Mouse (Mus musculus) gastrocnemius, adult 18-20 months (tissue): ENCODE measurements around the gene Fam173a. TPM values are rescaled to one million over a fixed set of nuclear protein-coding genes. Genes with fewer than 3 reads are reported as not detected.
A peak's percentile ranks its signal among the peaks of the same experiment; 100 is the strongest.

Source experiments
- DNase-seq: peaks from one replicate; pipeline ENCODE4 v3.0.0; 2021; ENCODE audit warnings: low spot score
- long read RNA-seq, 2 experiments: library from polyadenylated mRNA; stranded (forward); transcript quantifications; one replicate each; pipeline ENCODE4 v2.0.0; 2021
- total RNA-seq, 2 experiments: library from RNA; stranded (reverse); gene quantifications; 2 replicates each; pipeline ENCODE4 v1.2.3; 2021

Fam173a gene
- 10 to 100 TPM; 42.2 to 46.8 TPM for total RNA-seq
- long read RNA-seq, experiment 1, transcript Fam173a-201 (5 exons, 1,321 nt), result major isoform, 31 of 33 reads
- long read RNA-seq, experiment 1, partial matches to known transcripts, result 0 of 33 reads
- long read RNA-seq, experiment 1, other reads (novel, unspliced or antisense), result 1 of 33 reads
- long read RNA-seq, experiment 2, transcript Fam173a-201 (5 exons, 1,321 nt), result major isoform, 29 of 36 reads
- long read RNA-seq, experiment 2, partial matches to known transcripts, result 4 of 36 reads
- long read RNA-seq, experiment 2, other reads (novel, unspliced or antisense), result 2 of 36 reads

DNA sequence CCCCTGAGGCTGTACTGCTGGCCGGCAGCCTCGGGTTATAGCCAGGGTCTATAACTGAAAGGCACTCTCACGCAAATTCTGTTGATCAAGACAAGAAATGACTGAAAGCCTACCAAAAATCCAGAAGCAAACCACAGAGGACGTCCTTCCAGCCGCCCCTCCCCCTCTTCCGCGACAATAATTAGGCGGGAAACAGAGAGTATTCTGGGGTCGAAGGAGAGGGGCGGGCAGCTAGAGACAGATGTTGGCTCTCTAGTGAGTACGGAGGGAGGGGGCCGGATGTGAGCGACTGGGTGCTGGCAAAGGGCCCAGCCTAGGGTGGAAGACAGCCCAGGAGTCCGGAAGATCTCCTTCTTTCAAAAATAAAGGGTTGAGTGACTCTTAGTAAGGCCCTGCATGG, at the start of gene Fam173a:
Gene Fam173a (minus strand): TSS at position 287 of the 400 bp plus-strand sequence.
- peak; percentile 53 for DNase-seq

DNA sequence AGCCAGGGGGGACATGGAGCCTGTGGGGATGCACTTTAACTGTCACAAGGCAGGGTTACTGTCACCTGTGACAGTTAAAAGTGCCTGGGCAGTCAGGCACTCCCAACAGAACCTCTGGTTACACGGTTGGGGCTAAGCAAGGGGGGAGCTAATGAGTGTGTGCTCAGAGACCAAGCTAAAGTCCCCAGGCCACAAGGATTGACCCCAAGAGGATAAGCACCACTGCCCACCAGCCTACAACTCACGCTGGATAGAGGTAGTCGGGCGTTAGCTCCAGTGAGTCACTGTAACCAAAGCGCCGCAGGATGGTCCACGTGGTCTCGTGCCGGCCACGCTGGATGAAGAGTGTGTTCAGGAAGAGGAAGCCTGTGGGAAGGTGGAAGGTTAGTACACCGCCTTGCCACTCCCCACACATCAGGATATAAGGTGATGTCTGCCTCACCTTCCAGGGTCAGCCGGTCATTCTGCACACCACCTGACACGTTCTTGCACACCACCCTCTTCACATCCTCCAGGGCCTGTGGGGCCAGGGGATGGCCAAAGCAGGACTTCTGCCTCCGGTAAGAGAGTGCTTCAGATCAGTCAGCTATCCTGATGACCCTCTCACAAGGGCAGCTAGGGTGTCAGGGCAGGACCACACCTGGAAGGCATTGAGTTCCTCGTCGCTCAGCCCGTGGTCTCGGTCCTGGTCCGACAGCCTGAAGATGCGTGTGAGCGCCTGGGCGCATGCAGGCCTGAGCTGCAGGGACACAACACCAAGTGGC, 48.6 kb upstream of the Fam173a start, which contains the start of gene Gm20683:
Gene Gm20683 (minus strand): TSS at position 647 of the 764 bp plus-strand sequence.
- DNase-seq, result no peak

GRCm38 (mm10) chr17:25840519-25840918, 47.8 kb upstream of the Fam173a start:
- no peak for DNase-seq

DNA sequence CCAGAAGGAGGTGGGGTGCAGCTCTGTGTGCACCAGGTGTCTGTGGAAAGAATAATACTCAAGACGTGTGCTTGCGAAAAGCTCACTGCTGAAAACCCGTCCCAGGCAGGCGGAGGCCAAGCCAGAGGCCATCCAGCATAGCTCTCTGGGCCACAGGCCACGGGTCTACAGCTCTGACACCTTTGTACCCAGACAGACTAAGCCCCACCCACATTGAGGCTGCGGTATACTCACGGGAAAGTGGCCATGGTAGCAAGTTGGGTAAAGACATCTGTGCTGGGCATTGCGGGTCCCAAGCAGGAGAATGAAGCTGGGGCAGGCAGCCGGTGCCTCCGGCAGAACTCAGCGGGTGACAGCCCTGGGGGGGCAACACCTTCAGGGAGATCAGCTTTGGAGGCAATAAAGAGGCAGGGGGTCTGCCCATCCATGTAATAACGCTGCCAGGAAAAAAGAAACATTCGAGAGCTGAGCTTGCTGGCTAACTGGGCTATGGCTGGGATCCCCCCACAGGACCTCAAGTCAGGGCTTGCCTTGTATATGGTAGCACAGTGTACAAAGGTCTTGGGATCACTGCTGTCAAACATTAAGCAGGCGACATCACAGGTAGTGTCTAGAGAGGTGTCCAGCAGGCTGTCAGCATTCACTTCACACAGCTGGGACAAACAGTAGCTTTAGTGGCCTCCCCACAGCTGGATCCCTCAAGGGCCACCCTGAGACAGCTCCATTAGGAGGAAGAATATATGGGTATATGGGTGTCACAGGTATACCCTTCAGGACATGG, 46.9 kb upstream of the Fam173a start:
- no peak for DNase-seq

- no peak for DNase-seq
These were observed 46.2 kb upstream of the Fam173a start for GRCm38 (mm10) chr17:25838904-25839303.

GRCm38 (mm10) chr17:25837533-25837932, 44.8 kb upstream of the Fam173a start:
- no peak for DNase-seq

DNA sequence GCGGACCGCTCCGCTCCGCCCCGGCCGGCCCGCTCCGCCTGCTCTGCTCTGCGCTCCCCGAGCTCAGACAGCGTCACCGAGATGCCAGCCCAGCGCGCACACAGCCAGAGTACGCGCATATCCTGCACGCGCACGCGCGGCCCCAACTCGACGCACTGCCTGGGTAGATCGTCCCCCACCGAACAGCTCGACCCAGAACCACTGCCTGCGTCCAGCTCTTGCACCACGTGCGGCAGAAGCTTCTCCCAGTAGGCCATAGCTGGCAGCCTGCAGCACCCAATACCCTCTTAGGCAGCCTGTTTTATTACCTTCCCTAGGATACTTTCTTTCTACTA, 44.3 kb upstream of the Fam173a start, which contains the start of gene Rhbdl1:
Gene Rhbdl1 (minus strand): TSS at position 220 of the 335 bp plus-strand sequence.
- DNase-seq, result peak; percentile 85

GRCm38 (mm10) chr17:25836397-25837075, 43.8 kb upstream of the Fam173a start:
- DNase-seq, result peak; percentile 42

- no peak for DNase-seq
These were observed 43.1 kb upstream of the Fam173a start for GRCm38 (mm10) chr17:25835816-25836215.

- DNase-seq, result no peak
These were observed 42.6 kb upstream of the Fam173a start for GRCm38 (mm10) chr17:25835301-25835700.

- no peak for DNase-seq
These were observed 42.0 kb upstream of the Fam173a start for GRCm38 (mm10) chr17:25834595-25835222.

GRCm38 (mm10) chr17:25833961-25834594, 41.4 kb upstream of the Fam173a start:
- no peak for DNase-seq

DNA sequence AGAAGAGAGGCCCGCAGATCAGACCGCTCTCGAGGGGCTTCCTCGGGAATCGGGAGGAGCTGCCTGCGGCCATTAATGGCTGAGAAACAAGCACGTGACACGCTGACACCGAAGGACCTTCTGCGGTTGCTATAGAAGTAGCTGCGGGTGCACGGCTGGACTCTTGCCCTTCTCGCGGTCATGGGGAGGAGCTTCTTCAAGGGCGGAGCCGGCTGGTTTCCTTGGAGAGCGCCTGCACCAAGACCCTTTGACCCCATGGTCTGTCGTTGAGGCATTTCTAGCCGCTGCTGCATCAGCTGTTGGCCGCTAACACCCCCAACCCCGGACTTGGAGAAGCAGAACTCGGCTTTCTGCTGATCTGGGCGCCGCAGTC, 40.6 kb upstream of the Fam173a start, which contains the start of gene Stub1:
Gene Stub1 (minus strand): TSS at position 114 of the 373 bp plus-strand sequence.
- DNase-seq, result peak; percentile 96

GRCm38 (mm10) chr17:25832436-25833290, 40.0 kb upstream of the Fam173a start:
- DNase-seq, result peak; percentile 100

DNA sequence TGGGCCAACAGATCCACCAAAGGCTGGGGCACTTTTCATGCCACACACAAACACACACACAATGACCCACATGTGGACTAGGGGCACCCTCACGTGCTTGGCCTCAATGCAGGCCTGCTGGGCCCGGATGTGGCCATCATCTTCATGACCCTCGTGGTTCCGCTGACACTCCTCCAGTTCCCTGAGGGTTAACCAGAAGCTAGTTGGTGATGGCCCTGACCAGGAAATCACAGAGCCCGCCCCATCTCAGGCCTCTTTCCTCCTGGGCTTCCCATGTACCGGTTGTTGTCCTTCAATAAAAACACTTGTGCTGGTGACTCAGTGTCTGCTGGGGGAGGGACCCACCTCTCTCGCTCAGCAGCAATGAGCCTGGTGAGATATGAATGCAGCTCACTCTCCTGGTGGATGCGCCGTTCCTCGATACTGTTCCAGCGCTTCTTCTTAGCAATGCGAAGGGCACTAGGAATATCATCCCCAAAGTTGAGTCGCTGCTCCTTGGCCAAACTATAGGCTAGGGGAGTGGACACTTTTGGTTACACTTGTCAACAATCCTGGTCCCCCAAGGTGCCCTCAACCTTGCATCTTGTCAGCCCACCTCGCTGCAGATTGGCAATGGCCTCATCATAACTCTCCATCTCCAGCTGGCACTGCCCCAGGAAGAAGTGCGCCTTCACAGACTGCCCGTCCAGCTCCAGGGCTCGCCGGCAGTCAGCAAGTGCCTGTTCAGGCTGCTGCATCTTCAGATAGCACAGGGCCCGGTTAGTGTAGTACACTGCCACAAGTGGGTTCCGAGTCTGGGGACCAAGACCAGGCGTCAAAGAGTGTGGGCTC, 39.0 kb upstream of the Fam173a start:
- DNase-seq, result no peak

DNA sequence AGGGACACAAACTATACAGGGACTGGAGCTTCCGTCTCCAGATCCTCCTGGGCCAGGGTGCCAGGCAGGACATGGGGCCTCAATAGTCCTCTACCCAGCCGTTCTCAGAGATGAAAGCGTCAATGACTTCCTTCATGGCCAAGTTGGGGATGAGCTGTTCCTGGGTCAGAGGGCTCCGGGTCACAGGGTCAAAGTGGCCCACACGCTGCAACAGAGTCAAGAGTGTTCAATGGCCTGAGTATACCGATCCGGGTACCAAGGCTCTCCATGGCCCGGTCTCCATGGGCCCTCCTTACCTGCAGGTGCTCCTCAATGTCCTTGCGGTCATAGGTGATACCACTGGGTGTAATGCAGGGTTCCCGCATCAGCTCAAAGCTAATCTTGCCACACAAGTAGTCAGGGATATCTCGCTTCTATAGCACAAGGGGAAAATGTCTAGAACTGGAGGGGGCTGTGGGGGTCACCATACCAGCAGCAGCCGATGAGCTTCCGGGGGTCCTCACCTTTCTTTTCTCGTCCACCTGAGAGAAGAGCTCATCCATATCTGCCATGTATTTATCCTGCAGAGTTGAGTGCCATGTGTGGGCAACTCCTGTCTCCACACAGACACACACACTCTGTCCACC, 38.2 kb upstream of the Fam173a start:
- DNase-seq, result no peak

DNA sequence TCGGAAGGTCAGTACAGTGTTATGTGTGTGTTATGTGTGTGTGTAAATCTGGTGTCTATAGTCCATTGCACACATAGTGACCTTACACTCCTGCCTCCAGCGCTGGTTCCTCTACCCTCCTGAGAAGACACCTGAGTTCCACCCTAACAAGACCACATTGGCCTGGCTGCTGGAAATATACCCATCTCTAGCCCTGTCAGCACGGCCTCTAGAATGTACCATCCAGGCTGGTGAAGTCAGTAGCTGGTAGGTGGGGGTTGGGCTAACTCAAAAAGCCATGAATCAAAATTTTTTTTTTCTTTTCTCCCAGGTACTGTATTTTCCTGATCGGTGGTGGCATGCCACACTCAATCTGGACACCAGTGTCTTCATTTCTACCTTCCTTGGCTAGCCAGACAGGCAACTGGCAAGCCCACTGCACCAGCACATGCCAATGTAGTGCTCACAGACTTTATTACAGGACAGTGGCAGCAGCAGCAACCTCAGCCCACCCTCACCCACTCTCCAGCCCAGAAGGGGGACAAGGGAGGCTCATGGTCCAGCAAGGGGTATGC, 37.6 kb upstream of the Fam173a start:
- no peak for DNase-seq

DNA sequence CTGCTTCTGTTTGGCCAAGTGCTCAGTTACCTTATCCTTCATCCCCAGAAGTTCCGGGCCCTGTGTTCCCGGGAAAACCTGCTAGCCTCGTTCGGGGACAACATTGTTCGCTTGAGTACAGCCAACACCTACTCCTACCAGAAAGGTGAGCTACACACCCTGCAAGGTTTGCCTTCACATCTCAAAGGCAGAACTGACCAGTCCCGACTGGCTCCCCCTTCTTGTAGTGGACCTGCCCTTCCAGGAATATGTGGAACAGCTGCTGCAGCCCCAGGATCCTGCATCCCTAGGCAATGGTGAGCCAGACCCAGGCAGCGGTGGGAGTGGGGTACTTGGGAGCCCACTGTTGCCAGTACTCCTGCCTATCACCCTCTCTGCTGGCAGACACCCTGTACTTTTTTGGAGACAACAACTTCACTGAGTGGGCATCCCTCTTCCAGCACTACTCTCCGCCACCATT, 36.9 kb upstream of the Fam173a start:
- DNase-seq, result no peak
